Mouse (Mus musculus) CH12.LX (cell line): ENCODE measurements around the gene Rtkn2. TPM values are rescaled to one million over a fixed set of nuclear protein-coding genes. Genes with fewer than 3 reads are reported as not detected.

Experiments used
- DNase-seq: peaks from one replicate; pipeline ENCODE4 v3.0.0-alpha.2; 2013; ENCODE audit errors: extremely low read depth
- H3K27ac ChIP-seq: 2 replicates; pipeline ENCODE4 v1.5.1; 2012; ENCODE audit warnings: low read depth, mild to moderate bottlenecking, control low read depth, moderate library complexity; ENCODE audit not compliant: insufficient read depth
- H3K27me3 ChIP-seq: replicated peaks from 2 replicates; pipeline ENCODE3; 2012; ENCODE audit warnings: inconsistent platforms
- H3K36me3 ChIP-seq, 2 experiments: replicated peaks in 1 of 2; 2 replicates each; pipeline versions ENCODE3 to v1.6.1; 2012; ENCODE audit warnings: inconsistent platforms in 1 of 2, low read length in 1 of 2, mild to moderate bottlenecking in 1 of 2, mixed read lengths in 1 of 2, moderate library complexity in 1 of 2; ENCODE audit not compliant: control insufficient read depth in 1 of 2, insufficient read depth in 1 of 2
- H3K4me1 ChIP-seq, 2 experiments: 2 replicates each; pipeline ENCODE4 v1.6.1; 2012; ENCODE audit warnings: inconsistent platforms in 1 of 2, moderate library complexity in 1 of 2; ENCODE audit not compliant: insufficient read depth in 2 of 2, control insufficient read depth in 1 of 2
- H3K4me2 ChIP-seq: 2 replicates; pipeline ENCODE4 v1.6.1; 2012; ENCODE audit warnings: low read depth, mild to moderate bottlenecking, control low read depth; ENCODE audit not compliant: poor library complexity, insufficient read depth, severe bottlenecking
- H3K4me3 ChIP-seq, 3 experiments: fragments of 150-350 bp in 1 of 3; sonication (generic) in 1 of 3; replicated peaks in 1 of 3; 2 replicates each; pipeline versions ENCODE3 to v1.5.1; 2011 to 2012; ENCODE audit warnings: low read depth in 2 of 3, low read length in 2 of 3, mild to moderate bottlenecking in 2 of 3, moderate library complexity in 2 of 3, control low read depth in 1 of 3, improper control_type of control experiment in 1 of 3, inconsistent platforms in 1 of 3, mixed read lengths in 1 of 3; ENCODE audit not compliant: poor library complexity in 1 of 3
- H3K79me2 ChIP-seq: replicated peaks from 2 replicates; pipeline ENCODE4 v1.6.1; 2012; ENCODE audit warnings: mild to moderate bottlenecking, moderate library complexity; ENCODE audit not compliant: control insufficient read depth, poor library complexity, insufficient read depth, severe bottlenecking; ENCODE audit errors: extremely low read depth
- H3K9ac ChIP-seq: 2 replicates; pipeline ENCODE4 v1.6.1; 2012; ENCODE audit warnings: low read depth, mild to moderate bottlenecking, control low read depth, moderate library complexity; ENCODE audit not compliant: insufficient read depth
- H3K9me3 ChIP-seq: replicated peaks from 2 replicates; pipeline ENCODE3; 2012; ENCODE audit warnings: low read length, inconsistent platforms, mixed read lengths
- BHLHE40 ChIP-seq: IDR thresholded peaks from 2 replicates; pipeline ENCODE4 v1.6.1; 2011; ENCODE audit warnings: mild to moderate bottlenecking, low read depth, low read length, improper control_type of control experiment
- CTCF ChIP-seq, 2 experiments: IDR thresholded peaks in 1 of 2; conservative IDR thresholded peaks in 1 of 2; 2 replicates each; pipeline ENCODE4 v1.5.1; 2011 to 2012; ENCODE audit warnings: low read depth in 2 of 2, low read length in 2 of 2, improper control_type of control experiment in 1 of 2, inconsistent platforms in 1 of 2, mild to moderate bottlenecking in 1 of 2, moderate library complexity in 1 of 2
- ELF1 ChIP-seq: IDR thresholded peaks from 2 replicates; pipeline ENCODE4 v1.6.1; 2014; ENCODE audit warnings: low read depth, mild to moderate bottlenecking, inconsistent platforms, low read length, improper control_type of control experiment
- EP300 ChIP-seq: IDR thresholded peaks from 2 replicates; pipeline ENCODE4 v1.6.1; 2011; ENCODE audit warnings: low read length, improper control_type of control experiment
- ETS1 ChIP-seq: conservative IDR thresholded peaks from 2 replicates; pipeline ENCODE4 v1.6.1; 2012; ENCODE audit warnings: low read depth, mild to moderate bottlenecking, inconsistent platforms, low read length, improper control_type of control experiment, moderate library complexity
- IRF4 ChIP-seq: IDR thresholded peaks from 2 replicates; pipeline ENCODE4 v1.6.1; 2014; ENCODE audit warnings: low read depth, mild to moderate bottlenecking, inconsistent platforms, low read length, improper control_type of control experiment
- JUND ChIP-seq: conservative IDR thresholded peaks from 2 replicates; pipeline ENCODE4 v1.6.1; 2011; ENCODE audit warnings: low read depth, low read length, improper control_type of control experiment
- KAT2A ChIP-seq: IDR thresholded peaks from 2 replicates; pipeline ENCODE4 v1.6.1; 2012; ENCODE audit warnings: low read length, improper control_type of control experiment, inconsistent platforms; ENCODE audit not compliant: insufficient replicate concordance
- MAFK ChIP-seq: IDR thresholded peaks from 2 replicates; pipeline ENCODE4 v1.6.1; 2011; ENCODE audit warnings: low read length, improper control_type of control experiment; ENCODE audit not compliant: insufficient replicate concordance
- MAX ChIP-seq: IDR thresholded peaks from 2 replicates; pipeline ENCODE4 v1.6.1; 2011; ENCODE audit warnings: low read length, improper control_type of control experiment
- MAZ ChIP-seq: IDR thresholded peaks from 2 replicates; pipeline ENCODE4 v1.6.1; 2012; ENCODE audit warnings: low read depth, mild to moderate bottlenecking, inconsistent platforms, low read length, improper control_type of control experiment, moderate library complexity
- MEF2A ChIP-seq: IDR thresholded peaks from 2 replicates; pipeline ENCODE4 v1.6.1; 2014; ENCODE audit warnings: low read depth, mild to moderate bottlenecking, inconsistent platforms, low read length, improper control_type of control experiment, borderline replicate concordance
- MXI1 ChIP-seq: IDR thresholded peaks from 2 replicates; pipeline ENCODE4 v1.6.1; 2011; ENCODE audit warnings: mild to moderate bottlenecking, low read depth, low read length, improper control_type of control experiment
- MYC ChIP-seq: IDR thresholded peaks from 2 replicates; pipeline ENCODE4 v1.6.1; 2011; ENCODE audit warnings: low read depth, mild to moderate bottlenecking, improper control_type of control experiment, low read length
- NELFE ChIP-seq: IDR thresholded peaks from 2 replicates; pipeline ENCODE4 v1.6.1; 2011; ENCODE audit warnings: low read depth, low read length, improper control_type of control experiment
- NRF1 ChIP-seq: IDR thresholded peaks from 2 replicates; pipeline ENCODE4 v1.6.1; 2014; ENCODE audit warnings: low read depth, mild to moderate bottlenecking, inconsistent platforms, low read length, improper control_type of control experiment, moderate library complexity
- POLR2A ChIP-seq: IDR thresholded peaks from 2 replicates; pipeline ENCODE4 v1.6.1; 2011; ENCODE audit warnings: low read depth, mild to moderate bottlenecking, improper control_type of control experiment, low read length
- RAD21 ChIP-seq: IDR thresholded peaks from 2 replicates; pipeline ENCODE4 v1.6.1; 2011; ENCODE audit warnings: low read depth, mild to moderate bottlenecking, low read length, improper control_type of control experiment, moderate library complexity
- RCOR1 ChIP-seq: conservative IDR thresholded peaks from 2 replicates; pipeline ENCODE4 v1.6.1; 2012; ENCODE audit warnings: low read depth, mild to moderate bottlenecking, inconsistent platforms, low read length, improper control_type of control experiment
- SIN3A ChIP-seq: IDR thresholded peaks from 2 replicates; pipeline ENCODE4 v1.6.1; 2012; ENCODE audit warnings: low read length, improper control_type of control experiment, inconsistent platforms
- SMC3 ChIP-seq: IDR thresholded peaks from 2 replicates; pipeline ENCODE4 v1.6.1; 2011; ENCODE audit warnings: low read depth, low read length, improper control_type of control experiment
- TBP ChIP-seq: conservative IDR thresholded peaks from 2 replicates; pipeline ENCODE4 v1.6.1; 2011; ENCODE audit warnings: low read depth, low read length, improper control_type of control experiment
- TCF12 ChIP-seq: IDR thresholded peaks from 2 replicates; pipeline ENCODE4 v1.6.1; 2014; ENCODE audit warnings: low read depth, mild to moderate bottlenecking, inconsistent platforms, low read length, improper control_type of control experiment
- USF1 ChIP-seq: IDR thresholded peaks from 2 replicates; pipeline ENCODE4 v1.6.1; 2014; ENCODE audit warnings: low read depth, mild to moderate bottlenecking, inconsistent platforms, low read length, improper control_type of control experiment
- USF2 ChIP-seq: conservative IDR thresholded peaks from 2 replicates; pipeline ENCODE4 v1.6.1; 2011; ENCODE audit warnings: low read depth, low read length, improper control_type of control experiment
- ZC3H11A ChIP-seq: IDR thresholded peaks from 2 replicates; pipeline ENCODE4 v1.6.1; 2012; ENCODE audit warnings: low read depth, mild to moderate bottlenecking, inconsistent platforms, low read length, improper control_type of control experiment
- ZNF384 ChIP-seq: IDR thresholded peaks from 2 replicates; pipeline ENCODE4 v1.6.1; 2012; ENCODE audit warnings: low read depth, low read length, improper control_type of control experiment, inconsistent platforms
- dilution Hi-C: fragments of 300-500 bp; cut with MboI; formaldehyde crosslinking; loops from 2 replicates; pipeline ENCODE4 v1.14.3; 2020; ENCODE audit warnings: low sequenced_read_pairs; ENCODE audit not compliant: extremely low pct_unique_long_range_greater_than_20kb, extremely low pct_ligation_motif_present
- in situ Hi-C: fragments of 300-500 bp; cut with MboI; formaldehyde crosslinking; loops from 3 replicates; pipeline ENCODE4 v1.14.3; 2019; ENCODE audit warnings: low sequenced_read_pairs, low pct_ligation_motif_present, low pct_unique_long_range_greater_than_20kb, mixed read lengths
- polyA plus RNA-seq: library from polyadenylated mRNA; unstranded; fragments of >175 nt; gene quantifications from 2 replicates; pipeline ENCODE4 v1.2.1, GENCODE M21; 2012; ENCODE audit warnings: low read depth; ENCODE audit not compliant: insufficient read length
- total RNA-seq, 2 experiments: library from RNA; depleted of rRNA; stranded (reverse); fragments of 300-350 nt in 1 of 2; fragments of >200 nt in 1 of 2; gene quantifications; 2 replicates each; pipeline ENCODE4 v1.2.3; 2012 to 2014

Gene Rtkn2
- total and polyA plus RNA-seq, 3 experiments: 0.59 to 0.93 (median 0.59) TPM

DNA sequence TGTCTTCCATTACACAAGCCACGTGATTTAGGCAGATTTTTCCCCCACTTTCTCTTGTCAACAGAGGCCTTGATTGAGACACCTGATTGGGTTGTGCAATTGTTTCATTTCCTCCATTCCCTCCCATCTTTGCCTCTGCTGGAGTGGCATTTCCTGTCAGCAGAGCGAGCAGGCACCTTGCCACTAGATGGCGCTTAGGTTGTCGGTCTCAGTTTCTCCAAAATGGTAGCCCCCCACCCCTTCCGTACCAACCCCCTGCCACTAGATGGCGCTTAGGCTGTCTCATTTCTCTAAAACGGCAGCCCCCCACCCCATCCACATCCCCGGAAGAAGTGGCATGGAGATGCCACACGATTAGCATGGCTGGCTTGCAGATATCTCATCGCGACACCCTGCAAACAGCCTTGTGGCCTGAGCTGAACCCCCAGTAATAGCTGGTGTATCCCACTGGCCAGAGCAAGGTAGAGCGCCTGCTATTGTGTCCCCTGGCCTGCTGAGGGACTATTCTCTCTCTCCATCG is 18.8 kb downstream of the Rtkn2 start:
- Histone ChIP-seq H3K4me3 (no peak overlapping the region), H3K9ac (no peak overlapping the region), H3K79me2 (no peaks in the 10 kb centered on the region), H3K36me3 (no peaks in the 10 kb centered on the region), H3K27me3 (no peaks in the 10 kb centered on the region), H3K9me3 (no peaks in the 10 kb centered on the region), H3K27ac (no peak overlapping the region), H3K4me2 (no peak overlapping the region), H3K4me1 (peaks cover 0 to 13% of the 10 kb centered on the region in 2 experiments; a peak in 2 of 4 replicates)
- in situ Hi-C loops: loop anchor here (5.0 to 25.0 kb wide), 2 partner anchors 149 to 661 kb away; no protein-coding TSS in a partner anchor
- TF ChIP-seq MEF2A: peak; percentile 52; the same call in 1 of the 2 replicates
- peak; percentile 94 for TF ChIP-seq SMC3
- TF ChIP-seq KAT2A: no peak
- 0 out of 2 replicates have a peak, but pooled peaks have one; percentile 36 for TF ChIP-seq MAFK
- peak; percentile 24; the same call in 1 of the 2 replicates for TF ChIP-seq USF2
- no peak for TF ChIP-seq ZNF384
- no peak for TF ChIP-seq POLR2A
- TF ChIP-seq MXI1: no peak
- 0 out of 2 replicates have a peak, but pooled peaks have one; percentile 27 for TF ChIP-seq JUND
- TF ChIP-seq RCOR1: no peak
- peak; percentile 68 for TF ChIP-seq MYC
- TF ChIP-seq USF1: peak; percentile 43
- TF ChIP-seq EP300: peak; percentile 31; the same call in 1 of the 2 replicates
- no peak for TF ChIP-seq TBP
- TF ChIP-seq RAD21: peak; percentile 74
- TF ChIP-seq BHLHE40: peak; percentile 68
- peak; percentile 83 for TF ChIP-seq MAX
- TF ChIP-seq NRF1: no peak
- TF ChIP-seq NELFE: peak; percentile 57; the same call in 1 of the 2 replicates
- peak; percentile 87 to 99 for TF ChIP-seq CTCF (conservative IDR thresholded peaks at IDR 0.05 in 1 of 2, IDR thresholded peaks at IDR 0.05 in 1 of 2; ENCODE audit: low read depth in 2 of 2, low read length in 2 of 2)
- peak; percentile 96 for TF ChIP-seq MAZ
- TF ChIP-seq ETS1: peak; percentile 34; the same call in 1 of the 2 replicates
- TF ChIP-seq ELF1: peak; percentile 79
- TF ChIP-seq TCF12: 0 out of 2 replicates have a peak, but pooled peaks have one; percentile 14
- peak; percentile 48; the same call in 1 of the 2 replicates for TF ChIP-seq ZC3H11A
- peak; percentile 61; the same call in 1 of the 2 replicates for TF ChIP-seq SIN3A
- TF ChIP-seq IRF4: peak; percentile 20; the same call in 1 of the 2 replicates
- DNase-seq: peak; percentile 91
- dilution Hi-C loops: no loop called here
